Mouse (Mus musculus) olfactory bulb, adult 2 months (tissue): ENCODE measurements around the gene Wnt8b.

Source experiments
- CTCF ChIP-seq: fragments of 200-500 bp; IDR thresholded peaks from 2 replicates; pipeline ENCODE4 v1.5.1; 2012; ENCODE audit warnings: low read depth, mild to moderate bottlenecking, low read length, moderate library complexity; ENCODE audit not compliant: insufficient read depth
- POLR2A ChIP-seq: fragments of 200-500 bp; IDR thresholded peaks from 2 replicates; pipeline ENCODE4 v1.6.1; 2012; ENCODE audit warnings: mild to moderate bottlenecking, low read depth, low read length, moderate library complexity; ENCODE audit not compliant: insufficient read depth

DNA sequence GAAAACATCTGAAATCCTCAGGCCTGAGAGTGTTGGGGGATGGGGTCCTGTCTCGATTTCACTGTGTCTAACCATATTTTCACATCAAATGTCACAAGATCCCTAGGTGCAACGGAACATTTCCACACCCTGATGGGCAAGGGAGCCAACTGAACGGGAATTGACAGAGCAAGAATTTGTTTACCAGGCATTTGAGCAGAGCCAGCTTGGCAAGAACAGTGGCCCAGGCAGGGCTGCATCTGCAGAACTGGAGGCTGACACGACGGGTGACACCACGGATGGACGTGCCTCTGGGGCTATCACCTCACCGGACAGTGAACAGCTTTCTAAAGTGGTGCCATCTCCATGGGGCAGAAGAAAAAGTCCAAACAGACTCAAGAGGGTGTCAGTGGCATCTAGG lies 44.1 kb downstream of the Wnt8b start:
- no peak for TF ChIP-seq CTCF
- no peak for TF ChIP-seq POLR2A
